Mouse (Mus musculus) ES-E14 (cell line): Measurements from ENCODE around the gene Cdkn1b. TPM values are rescaled to one million over a fixed set of nuclear protein-coding genes. Genes with fewer than 3 reads are reported as not detected.

ENCODE experiments used
- DNase-seq: peaks from one replicate; pipeline ENCODE4 v3.0.0-alpha.2; 2013; ENCODE audit warnings: low read depth, low spot score
- H3K27ac ChIP-seq: 2 replicates; pipeline ENCODE4 v1.5.1; 2012; ENCODE audit warnings: low read depth, mild to moderate bottlenecking, low read length, moderate library complexity, mixed read lengths; ENCODE audit not compliant: poor library complexity, insufficient read depth, severe bottlenecking
- H3K36me3 ChIP-seq: 2 replicates; pipeline ENCODE4 v1.6.1; 2012; ENCODE audit warnings: mild to moderate bottlenecking, low read length, moderate library complexity, mixed read lengths; ENCODE audit not compliant: control insufficient read depth, poor library complexity, insufficient read depth, severe bottlenecking
- H3K4me1 ChIP-seq, 2 experiments: fragments of 150-350 bp in 1 of 2; sonication (generic) in 1 of 2; 2 replicates each; pipeline ENCODE4 v1.6.1; 2012; ENCODE audit warnings: low read length in 2 of 2, mild to moderate bottlenecking in 1 of 2, mixed read lengths in 1 of 2; ENCODE audit not compliant: control insufficient read depth in 2 of 2, insufficient read depth in 2 of 2, poor library complexity in 1 of 2
- H3K4me3 ChIP-seq, 2 experiments: fragments of 150-350 bp in 1 of 2; sonication (generic) in 1 of 2; 2 replicates each; pipeline ENCODE4 v1.5.1; 2012; ENCODE audit warnings: low read length in 2 of 2, low read depth in 1 of 2, mild to moderate bottlenecking in 1 of 2, mixed read lengths in 1 of 2; ENCODE audit not compliant: insufficient read depth in 1 of 2, poor library complexity in 1 of 2, severe bottlenecking in 1 of 2
- H3K9ac ChIP-seq: 2 replicates; pipeline ENCODE4 v1.6.1; 2012; ENCODE audit warnings: low read depth, mild to moderate bottlenecking, low read length, mixed read lengths; ENCODE audit not compliant: poor library complexity, insufficient read depth, severe bottlenecking
- H3K9me3 ChIP-seq: fragments of 150-350 bp; sonication (generic); 2 replicates; pipeline ENCODE4 v1.6.1; 2012; ENCODE audit warnings: low read depth, mild to moderate bottlenecking, low read length; ENCODE audit not compliant: control insufficient read depth, insufficient read depth
- CHD2 ChIP-seq: IDR thresholded peaks from 2 replicates; pipeline ENCODE4 v1.6.1; 2014; ENCODE audit warnings: mild to moderate bottlenecking, low read depth, low read length, inconsistent platforms
- HCFC1 ChIP-seq: IDR thresholded peaks from 2 replicates; pipeline ENCODE4 v1.6.1; 2012; ENCODE audit warnings: low read length, inconsistent platforms, borderline replicate concordance; ENCODE audit not compliant: insufficient read depth
- MAFK ChIP-seq: IDR thresholded peaks from 2 replicates; pipeline ENCODE4 v1.6.1; 2014; ENCODE audit warnings: mild to moderate bottlenecking, low read depth, low read length, inconsistent platforms; ENCODE audit not compliant: insufficient read depth
- ZC3H11A ChIP-seq: IDR thresholded peaks from 2 replicates; pipeline ENCODE4 v1.6.1; 2012; ENCODE audit warnings: low read depth, mild to moderate bottlenecking, inconsistent platforms, low read length, borderline replicate concordance
- ZNF384 ChIP-seq: IDR thresholded peaks from 2 replicates; pipeline ENCODE4 v1.6.1; 2012; ENCODE audit warnings: low read depth, low read length, inconsistent platforms
- in situ Hi-C, 2 experiments: fragments of 600-800 bp; cut with MboI; formaldehyde crosslinking; loops; one replicate each; pipeline ENCODE4 v1.15.1; 2025; ENCODE audit warnings: low sequenced_read_pairs in 2 of 2, inconsistent platforms in 1 of 2; ENCODE audit not compliant: unreplicated experiment in 2 of 2
- total RNA-seq: library from RNA; depleted of rRNA; stranded (reverse); fragments of 300-350 nt; gene quantifications from 2 replicates; pipeline ENCODE4 v1.2.3, GENCODE M21; 2012; rRNA removed

Gene Cdkn1b
- 10.7 and 15.4 TPM in 2 replicates for total RNA-seq

DNA sequence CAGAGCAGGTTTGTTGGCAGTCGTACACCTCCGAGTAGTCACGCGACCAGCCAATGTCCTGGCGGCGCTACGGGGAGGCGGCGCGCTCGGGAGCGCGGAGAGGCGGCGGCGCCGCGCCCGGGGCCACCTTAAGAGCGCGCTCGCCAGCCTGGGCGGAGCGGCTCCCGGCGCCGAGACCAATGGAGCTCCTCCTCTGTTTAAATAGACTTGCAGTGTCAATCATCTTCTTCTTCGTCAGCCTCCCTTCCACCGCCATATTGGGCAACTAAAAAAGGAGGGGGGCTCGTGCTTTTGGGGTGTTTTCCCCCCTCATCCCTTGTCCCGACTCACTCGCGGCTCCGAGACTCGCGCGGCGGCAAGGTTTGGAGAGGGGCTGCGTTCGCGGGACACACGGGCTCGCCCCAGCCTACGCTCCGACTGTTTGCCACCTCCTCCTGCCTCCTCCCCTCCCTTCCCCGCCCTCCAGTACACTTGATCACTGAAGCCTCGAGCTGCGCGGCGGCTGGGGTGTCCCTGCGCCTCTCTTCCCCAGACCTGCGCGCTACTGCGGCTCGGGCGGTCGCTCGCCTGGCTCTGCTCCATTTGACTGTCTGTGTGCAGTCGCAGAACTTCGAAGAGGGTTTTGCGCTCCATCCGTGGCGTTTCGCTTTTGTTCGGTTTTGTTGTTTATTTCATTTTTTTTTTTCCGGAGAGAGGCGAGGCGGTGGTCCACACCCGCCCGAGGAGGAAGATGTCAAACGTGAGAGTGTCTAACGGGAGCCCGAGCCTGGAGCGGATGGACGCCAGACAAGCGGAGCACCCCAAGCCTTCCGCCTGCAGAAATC is at the start of gene Cdkn1b:
Cdkn1b (plus strand) TSS at position 212 of the 824 bp plus-strand sequence.
- H3K4me3 ChIP-seq, result peak within 1 kb of the TSS; percentile 92 to 97
- H3K9ac ChIP-seq, result peak within 1 kb of the TSS; percentile 92
- TF ChIP-seq ZC3H11A (no peak), ZNF384 (no peak), CHD2 (no peak), MAFK (no peak), HCFC1 (no peak)
- in situ Hi-C loops, result no loop called here
- peak; percentile 76 for DNase-seq
- H3K36me3 ChIP-seq, result no peaks in the 10 kb centered on the region; the same call in 1 of the 2 replicates
- peak within 1 kb of the TSS; percentile 86 for H3K27ac ChIP-seq
- H3K9me3 ChIP-seq, result no peaks in the 10 kb centered on the region
- peaks cover 2 to 11% of the 10 kb centered on the region in 2 experiments; a peak in 2 of 4 replicates for H3K4me1 ChIP-seq

DNA sequence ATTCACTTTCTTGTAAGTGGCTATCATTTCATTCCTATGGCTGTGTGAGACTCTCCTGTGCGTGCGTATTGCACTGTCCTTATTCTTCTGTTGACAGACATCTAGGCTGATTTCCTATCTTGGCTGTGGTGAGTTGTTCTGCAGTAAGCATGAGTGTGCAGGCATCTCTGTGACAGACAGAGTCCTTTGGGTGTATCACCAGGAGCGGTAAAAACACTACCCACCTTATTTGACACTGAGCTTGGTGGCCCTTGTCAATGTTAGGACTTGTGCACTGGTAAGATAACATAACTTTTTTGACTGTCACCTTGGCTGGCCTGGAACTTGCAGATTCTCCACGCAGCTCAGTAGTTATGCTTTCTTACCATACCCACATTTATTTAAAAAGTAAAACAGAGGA is 49.3 kb upstream of the Cdkn1b start:
- in situ Hi-C loops, result no loop called here
- H3K4me1 ChIP-seq, result peaks cover 0 to 3% of the 10 kb centered on the region in 2 experiments; a peak in 1 of 4 replicates
- H3K9me3 ChIP-seq, result no peaks in the 10 kb centered on the region
- no peak overlapping the region for H3K27ac ChIP-seq
- no peak overlapping the region for H3K9ac ChIP-seq
- TF ChIP-seq HCFC1 (no peak), MAFK (no peak), CHD2 (no peak), ZC3H11A (no peak), ZNF384 (no peak)
- H3K36me3 ChIP-seq, result peaks cover 9% of the 10 kb centered on the region; the same call in 1 of the 2 replicates
- no peak for DNase-seq
- no peak overlapping the region for H3K4me3 ChIP-seq

DNA sequence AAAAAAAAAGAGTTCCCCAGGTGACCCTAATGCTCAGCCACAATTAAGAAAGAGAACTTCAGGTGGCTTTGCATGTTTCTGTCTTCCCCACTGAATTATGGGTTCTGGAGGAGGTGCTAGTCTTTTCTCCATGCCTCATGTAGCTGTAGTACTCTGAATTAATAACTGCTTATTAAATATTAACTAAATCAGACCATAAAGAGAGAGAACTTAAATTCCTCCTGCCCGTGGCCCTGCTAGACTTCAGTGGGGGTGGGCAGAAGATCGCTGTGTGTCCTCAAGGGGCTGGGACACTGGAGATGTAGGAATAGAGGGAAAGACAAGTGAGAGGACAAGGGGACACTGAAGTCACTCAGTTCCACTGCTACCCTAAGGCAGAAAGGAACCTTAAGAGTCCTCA is 48.0 kb upstream of the Cdkn1b start:
- no peak for TF ChIP-seq ZC3H11A
- no peak for TF ChIP-seq HCFC1
- TF ChIP-seq ZNF384, result no peak
- TF ChIP-seq CHD2, result no peak
- TF ChIP-seq MAFK, result no peak
- Histone ChIP-seq H3K9me3 (no peaks in the 10 kb centered on the region), H3K36me3 (peaks cover 10% of the 10 kb centered on the region; the same call in 1 of the 2 replicates), H3K4me3 (no peak overlapping the region), H3K27ac (no peak overlapping the region), H3K9ac (no peak overlapping the region), H3K4me1 (peaks cover 0 to 3% of the 10 kb centered on the region in 2 experiments; a peak in 1 of 4 replicates)
- DNase-seq, result no peak
- in situ Hi-C loops, result no loop called here

DNA sequence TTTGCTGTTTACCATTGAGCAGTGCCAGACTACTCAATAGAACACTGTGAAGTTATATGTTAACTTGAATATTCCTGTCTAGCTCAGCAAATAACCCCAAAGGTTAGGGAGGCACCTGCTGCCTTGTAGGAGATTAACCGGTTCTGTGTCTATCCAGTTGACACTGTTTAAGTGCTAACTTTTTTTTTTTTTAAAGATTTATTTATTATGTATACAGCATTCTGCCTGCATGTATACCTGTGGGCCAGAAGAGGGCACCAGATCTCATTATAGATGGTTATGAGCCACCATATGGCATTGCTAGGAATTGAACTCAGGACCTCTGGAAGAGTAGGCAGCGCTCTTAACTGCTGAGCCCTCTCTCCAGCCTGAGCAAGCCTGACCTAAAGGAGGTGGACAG is 47.2 kb upstream of the Cdkn1b start:
- Histone ChIP-seq H3K27ac (no peak overlapping the region), H3K4me1 (peaks cover 0 to 3% of the 10 kb centered on the region in 2 experiments; a peak in 1 of 4 replicates), H3K9me3 (no peaks in the 10 kb centered on the region), H3K4me3 (no peak overlapping the region), H3K36me3 (peaks cover 10% of the 10 kb centered on the region; the same call in 1 of the 2 replicates), H3K9ac (no peak overlapping the region)
- in situ Hi-C loops, result no loop called here
- DNase-seq, result no peak
- TF ChIP-seq ZNF384 (peak; percentile 66; the same call in 1 of the 2 replicates), MAFK (no peak), CHD2 (no peak), HCFC1 (no peak)
